Mouse (Mus musculus): ENCODE measurements at regions not wholly inside any gene's neighbourhood (a gene's known extent, or its start where the extent isn't known, plus 50 kb on each side); places are given as distances from the start of the nearest gene placed in this dataset.
A peak's percentile ranks its signal among the peaks of the same experiment; 100 is the strongest.

- Histone ChIP-seq H3K4me1 (ENCODE audit: control insufficient read depth, insufficient read depth, low read length) (no peaks in the 10 kb centered on the region), H3K36me3 (ENCODE audit: control insufficient read depth, insufficient read depth, low read length) (no peaks in the 10 kb centered on the region), H3K4me3 (ENCODE audit: insufficient read depth, low read depth, low read length) (no peak overlapping the region), H3K27me3 (replicated peaks; ENCODE audit: control insufficient read depth, insufficient read depth, low read length) (no peaks in the 10 kb centered on the region), H3K27ac (ENCODE audit: insufficient read depth, low read depth, low read length) (no peak overlapping the region)
- TF ChIP-seq CTCF (conservative IDR thresholded peaks at IDR 0.05; ENCODE audit: insufficient read depth, insufficient read length, low read depth, low read length) (no peak), POLR2A (IDR thresholded peaks at IDR 0.05; ENCODE audit: low read depth, low read length) (no peak)
- peak; percentile 40 for DNase-seq
- 47% methylated on average over 4 of the region's 4 CpGs for WGBS
Measured at GRCm38 (mm10) chrX:167152611-167153010, 56.5 kb downstream of the Tmsb4x start.

GRCm38 (mm10) chrX:167151341-167151740, 57.8 kb downstream of the Tmsb4x start:
- TF ChIP-seq POLR2A (IDR thresholded peaks at IDR 0.05; ENCODE audit: low read depth, low read length) (no peak), CTCF (conservative IDR thresholded peaks at IDR 0.05; ENCODE audit: insufficient read depth, insufficient read length, low read depth, low read length) (no peak)
- H3K36me3 ChIP-seq (ENCODE audit: control insufficient read depth, insufficient read depth, low read length), result no peaks in the 10 kb centered on the region
- H3K4me1 ChIP-seq (ENCODE audit: control insufficient read depth, insufficient read depth, low read length), result no peaks in the 10 kb centered on the region
- no peak overlapping the region for H3K4me3 ChIP-seq (ENCODE audit: insufficient read depth, low read depth, low read length)
- DNase-seq, result no peak
- no peaks in the 10 kb centered on the region for H3K27me3 ChIP-seq (replicated peaks; ENCODE audit: control insufficient read depth, insufficient read depth, low read length)
- no peak overlapping the region for H3K27ac ChIP-seq (ENCODE audit: insufficient read depth, low read depth, low read length)
- 56% methylated on average over 3 of the region's 3 CpGs for WGBS

DNA sequence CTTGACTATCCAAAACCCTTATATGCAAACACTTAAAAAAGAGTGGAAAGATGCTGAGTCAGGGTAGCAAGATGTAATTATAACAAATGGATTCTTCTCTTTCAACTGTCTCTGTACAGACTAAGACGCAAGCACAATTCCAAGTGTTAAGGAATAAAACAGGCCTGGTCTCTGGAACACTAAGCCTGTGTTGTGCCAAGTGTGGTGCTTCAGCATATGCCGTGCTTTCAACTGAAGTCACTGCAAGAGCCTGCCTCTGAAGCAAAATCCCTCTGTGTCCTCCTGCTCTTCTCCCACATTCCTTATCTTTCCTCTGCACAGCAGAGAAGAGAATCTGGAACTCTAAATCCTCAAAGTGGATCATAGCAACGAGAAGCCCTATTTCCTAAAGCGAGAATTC, 59.7 kb downstream of the Tmsb4x start:
- no peak for TF ChIP-seq POLR2A (IDR thresholded peaks at IDR 0.05; ENCODE audit: low read depth, low read length)
- TF ChIP-seq CTCF (conservative IDR thresholded peaks at IDR 0.05; ENCODE audit: insufficient read depth, insufficient read length, low read depth, low read length), result no peak
- no peaks in the 10 kb centered on the region for H3K27me3 ChIP-seq (replicated peaks; ENCODE audit: control insufficient read depth, insufficient read depth, low read length)
- no peaks in the 10 kb centered on the region for H3K4me1 ChIP-seq (ENCODE audit: control insufficient read depth, insufficient read depth, low read length)
- DNase-seq, result no peak
- H3K27ac ChIP-seq (ENCODE audit: insufficient read depth, low read depth, low read length), result no peak overlapping the region
- no peak overlapping the region for H3K4me3 ChIP-seq (ENCODE audit: insufficient read depth, low read depth, low read length)
- H3K36me3 ChIP-seq (ENCODE audit: control insufficient read depth, insufficient read depth, low read length), result no peaks in the 10 kb centered on the region
- WGBS, result 94% methylated on average over 4 of the region's 4 CpGs

GRCm38 (mm10) chrX:167146513-167147360, 62.4 kb downstream of the Tmsb4x start:
- DNase-seq, result no peak
- H3K4me1 ChIP-seq (ENCODE audit: control insufficient read depth, insufficient read depth, low read length), result no peaks in the 10 kb centered on the region
- 66% methylated on average over 8 of the region's 8 CpGs for WGBS
- TF ChIP-seq POLR2A (IDR thresholded peaks at IDR 0.05; ENCODE audit: low read depth, low read length) (no peak), CTCF (conservative IDR thresholded peaks at IDR 0.05; ENCODE audit: insufficient read depth, insufficient read length, low read depth, low read length) (no peak)
- H3K36me3 ChIP-seq (ENCODE audit: control insufficient read depth, insufficient read depth, low read length), result no peaks in the 10 kb centered on the region
- H3K27ac ChIP-seq (ENCODE audit: insufficient read depth, low read depth, low read length), result no peak overlapping the region
- no peaks in the 10 kb centered on the region for H3K27me3 ChIP-seq (replicated peaks; ENCODE audit: control insufficient read depth, insufficient read depth, low read length)
- no peak overlapping the region for H3K4me3 ChIP-seq (ENCODE audit: insufficient read depth, low read depth, low read length)

- DNase-seq, result no peak
- no peak overlapping the region for H3K27ac ChIP-seq (ENCODE audit: insufficient read depth, low read depth, low read length)
- no peaks in the 10 kb centered on the region for H3K27me3 ChIP-seq (replicated peaks; ENCODE audit: control insufficient read depth, insufficient read depth, low read length)
- WGBS, result 77% methylated on average over 11 of the region's 11 CpGs
- no peak overlapping the region for H3K4me3 ChIP-seq (ENCODE audit: insufficient read depth, low read depth, low read length)
- no peaks in the 10 kb centered on the region for H3K4me1 ChIP-seq (ENCODE audit: control insufficient read depth, insufficient read depth, low read length)
- H3K36me3 ChIP-seq (ENCODE audit: control insufficient read depth, insufficient read depth, low read length), result no peaks in the 10 kb centered on the region
- TF ChIP-seq POLR2A (IDR thresholded peaks at IDR 0.05; ENCODE audit: low read depth, low read length), result no peak
- TF ChIP-seq CTCF (conservative IDR thresholded peaks at IDR 0.05; ENCODE audit: insufficient read depth, insufficient read length, low read depth, low read length), result no peak
Measured at GRCm38 (mm10) chrX:167145508-167146182, 63.5 kb downstream of the Tmsb4x start.

GRCm38 (mm10) chrX:167139110-167139509, 70.0 kb downstream of the Tmsb4x start:
- WGBS, result 50% methylated on average over 2 of the region's 2 CpGs
- Histone ChIP-seq H3K27me3 (replicated peaks; ENCODE audit: control insufficient read depth, insufficient read depth, low read length) (no peaks in the 10 kb centered on the region), H3K4me3 (ENCODE audit: insufficient read depth, low read depth, low read length) (no peak overlapping the region), H3K36me3 (ENCODE audit: control insufficient read depth, insufficient read depth, low read length) (no peaks in the 10 kb centered on the region), H3K27ac (ENCODE audit: insufficient read depth, low read depth, low read length) (no peak overlapping the region), H3K4me1 (ENCODE audit: control insufficient read depth, insufficient read depth, low read length) (no peaks in the 10 kb centered on the region)
- no peak for TF ChIP-seq POLR2A (IDR thresholded peaks at IDR 0.05; ENCODE audit: low read depth, low read length)
- no peak for TF ChIP-seq CTCF (conservative IDR thresholded peaks at IDR 0.05; ENCODE audit: insufficient read depth, insufficient read length, low read depth, low read length)
- DNase-seq, result no peak

GRCm38 (mm10) chrX:167134250-167134649, 74.9 kb downstream of the Tmsb4x start:
- no peak for TF ChIP-seq CTCF (conservative IDR thresholded peaks at IDR 0.05; ENCODE audit: insufficient read depth, insufficient read length, low read depth, low read length)
- TF ChIP-seq POLR2A (IDR thresholded peaks at IDR 0.05; ENCODE audit: low read depth, low read length), result no peak
- no peaks in the 10 kb centered on the region for H3K36me3 ChIP-seq (ENCODE audit: control insufficient read depth, insufficient read depth, low read length)
- DNase-seq, result no peak
- H3K27me3 ChIP-seq (replicated peaks; ENCODE audit: control insufficient read depth, insufficient read depth, low read length), result no peaks in the 10 kb centered on the region
- no peak overlapping the region for H3K4me3 ChIP-seq (ENCODE audit: insufficient read depth, low read depth, low read length)
- H3K27ac ChIP-seq (ENCODE audit: insufficient read depth, low read depth, low read length), result no peak overlapping the region
- 95% methylated on average over 3 of the region's 3 CpGs for WGBS
- H3K4me1 ChIP-seq (ENCODE audit: control insufficient read depth, insufficient read depth, low read length), result no peaks in the 10 kb centered on the region

Measured in kidney, adult 2 months (tissue).